Mouse (Mus musculus) hindbrain, embryonic 14.5 days (tissue): ENCODE data around the gene Map7. TPM values are rescaled to one million over a fixed set of nuclear protein-coding genes. Genes with fewer than 3 reads are reported as not detected.

Experiments used
- ATAC-seq: fragments of 200-750 bp; cut with Nextera tagmentation; 2 replicates; pipeline ENCODE4 v1.8.0; 2017; ENCODE audit warnings: moderate number of reproducible peaks, mild to moderate bottlenecking, moderate TSS enrichment, moderate library complexity; ENCODE audit not compliant: low FRiP score
- DNase-seq: peaks from one replicate; pipeline ENCODE4 v3.0.0-alpha.2; 2015; ENCODE audit warnings: low spot score
- H3K27ac ChIP-seq: fragments of 300-500 bp; sonication (generic); 2 replicates; pipeline ENCODE4 v1.5.1; 2014; ENCODE audit warnings: mild to moderate bottlenecking, moderate library complexity
- H3K27me3 ChIP-seq: fragments of 300-500 bp; sonication (generic); 2 replicates; pipeline ENCODE4 v1.6.1; 2014; ENCODE audit warnings: mild to moderate bottlenecking, low read length, mixed read lengths; ENCODE audit not compliant: control insufficient read depth, insufficient read depth
- H3K36me3 ChIP-seq: fragments of 300-500 bp; sonication (generic); replicated peaks from 2 replicates; pipeline ENCODE4 v1.6.1; 2014; ENCODE audit not compliant: control insufficient read depth, insufficient read depth
- H3K4me1 ChIP-seq: fragments of 300-500 bp; sonication (generic); replicated peaks from 2 replicates; pipeline ENCODE4 v1.6.1; 2014; ENCODE audit warnings: antibody characterized with exemption, low read length, mixed read lengths; ENCODE audit not compliant: control insufficient read depth, insufficient read depth
- H3K4me2 ChIP-seq: fragments of 300-500 bp; sonication (generic); replicated peaks from 2 replicates; pipeline ENCODE4 v1.6.1; 2014; ENCODE audit warnings: mild to moderate bottlenecking, moderate library complexity
- H3K4me3 ChIP-seq: fragments of 300-500 bp; sonication (generic); replicated peaks from 2 replicates; pipeline ENCODE4 v1.5.1; 2014; ENCODE audit warnings: mild to moderate bottlenecking, low read length
- H3K9ac ChIP-seq: fragments of 300-500 bp; sonication (generic); 2 replicates; pipeline ENCODE4 v1.6.1; 2014
- H3K9me3 ChIP-seq: fragments of 300-500 bp; sonication (generic); 2 replicates; pipeline ENCODE4 v1.6.1; 2016; ENCODE audit warnings: low read length; ENCODE audit not compliant: control insufficient read depth
- WGBS: fragments of 180-500 bp; shearing (Covaris S2); extraction: QIAGEN DNeasy Blood & Tissue Kit; methylation state at CpG from one replicate; pipeline ENCODE4 v1.1.7; 2014; 5-methylcytosine and 5-hydroxymethylcytosine counted together
- polyA plus RNA-seq: library from polyadenylated mRNA; unstranded; fragments of >200 nt; fragmentation: Nextera tagmentation; extraction: Ambion mirVana; gene quantifications from 2 replicates; pipeline ENCODE4 v1.2.1, GENCODE M21; 2014

Gene Map7
- polyA plus RNA-seq, 1 experiment from 2014 or later = 8.7 TPM

GRCm38 (mm10) chr10:20194847-20195540 lies 46.7 kb downstream of the Map7 start:
- no peaks in the 10 kb centered on the region for H3K27me3 ChIP-seq
- DNase-seq (no peak), ATAC-seq (no peak)
- no peaks in the 10 kb centered on the region for H3K9me3 ChIP-seq
- H3K4me2 ChIP-seq = no peak overlapping the region
- 0 out of 2 replicates have a peak, but pooled peaks cover 4% of the 10 kb centered on the region for H3K4me1 ChIP-seq
- no peak overlapping the region for H3K4me3 ChIP-seq
- WGBS = 36% methylated on average over 13 of the region's 13 CpGs
- no peak overlapping the region for H3K27ac ChIP-seq
- no peaks in the 10 kb centered on the region for H3K36me3 ChIP-seq
- no peak overlapping the region for H3K9ac ChIP-seq

- 0 out of 2 replicates have a peak, but pooled peaks cover 4% of the 10 kb centered on the region for H3K4me1 ChIP-seq
- WGBS = 86% methylated on average over 7 of the region's 7 CpGs
- ATAC-seq = no peak
Measured at GRCm38 (mm10) chr10:20197039-20197438, 48.8 kb downstream of the Map7 start.

GRCm38 (mm10) chr10:20198968-20199737 lies 50.9 kb downstream of the Map7 start:
- H3K9me3 ChIP-seq = no peaks in the 10 kb centered on the region
- H3K27me3 ChIP-seq = no peaks in the 10 kb centered on the region
- no peaks in the 10 kb centered on the region for H3K36me3 ChIP-seq
- DNase-seq (no peak), ATAC-seq (no peak)
- WGBS = 71% methylated on average over 10 of the region's 10 CpGs
- H3K4me1 ChIP-seq = 0 out of 2 replicates have a peak, but pooled peaks cover 4% of the 10 kb centered on the region
- no peak overlapping the region for H3K9ac ChIP-seq
- H3K27ac ChIP-seq = no peak overlapping the region
- no peak overlapping the region for H3K4me2 ChIP-seq
- H3K4me3 ChIP-seq = no peak overlapping the region

More at GRCm38 (mm10) chr10:20197039-20197438, 48.8 kb downstream of the Map7 start:
- Histone ChIP-seq H3K4me3 (no peak overlapping the region), H3K4me2 (no peak overlapping the region), H3K27me3 (no peaks in the 10 kb centered on the region), H3K36me3 (no peaks in the 10 kb centered on the region), H3K9me3 (no peaks in the 10 kb centered on the region), H3K27ac (no peak overlapping the region), H3K9ac (no peak overlapping the region)
- no peak for DNase-seq

DNA sequence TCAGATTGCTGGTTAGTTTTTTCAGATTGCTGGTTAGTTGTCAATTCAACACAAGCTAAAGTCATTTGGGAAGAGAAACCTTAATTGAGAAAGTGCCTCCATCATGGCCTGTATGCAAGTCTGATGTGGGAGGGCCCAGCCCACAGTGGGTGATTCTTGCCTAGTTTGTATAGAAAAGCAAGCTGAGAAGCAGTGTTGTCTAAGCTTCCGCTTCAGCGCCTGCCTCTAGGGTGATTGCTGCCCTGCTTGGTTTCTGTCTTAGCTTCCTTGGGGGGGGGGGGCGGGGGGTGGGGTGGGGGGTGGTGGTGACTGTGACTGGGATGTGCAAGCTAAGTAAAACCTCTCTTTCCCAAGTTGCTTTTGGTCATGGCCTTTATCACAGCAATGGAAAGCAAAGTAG lies 53.0 kb downstream of the Map7 start:
- DNase-seq = no peak
- Histone ChIP-seq H3K9me3 (no peaks in the 10 kb centered on the region), H3K4me2 (no peak overlapping the region), H3K9ac (no peak overlapping the region), H3K27me3 (no peaks in the 10 kb centered on the region), H3K36me3 (no peaks in the 10 kb centered on the region), H3K4me3 (no peak overlapping the region), H3K27ac (no peak overlapping the region), H3K4me1 (peaks cover 3% of the 10 kb centered on the region; the same call in 1 of the 2 replicates)
- 28% methylated on average over 3 of the region's 3 CpGs for WGBS
- ATAC-seq = no peak

DNA sequence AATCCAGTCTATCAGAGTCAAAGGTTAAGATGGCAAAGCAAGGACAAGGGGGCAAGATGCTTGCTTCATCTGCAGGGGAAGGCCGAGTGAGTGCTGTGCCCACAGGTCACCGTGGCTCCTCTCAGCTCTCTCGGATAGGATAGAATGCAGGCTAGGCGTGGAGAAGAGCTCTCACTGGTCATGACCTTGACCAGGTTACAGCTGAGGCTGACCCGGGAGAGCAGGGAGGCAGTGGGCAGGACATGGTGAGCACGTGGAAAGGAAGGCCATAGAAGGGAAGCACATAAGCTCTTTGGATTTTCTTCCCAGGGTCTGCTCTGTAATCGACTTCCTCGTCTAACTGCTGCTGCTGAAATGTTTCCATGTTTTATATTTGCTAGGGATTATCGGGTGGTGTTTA lies 53.9 kb downstream of the Map7 start:
- peaks cover 3% of the 10 kb centered on the region; the same call in 1 of the 2 replicates for H3K4me1 ChIP-seq
- no peak overlapping the region for H3K4me3 ChIP-seq
- H3K27ac ChIP-seq = no peak overlapping the region
- H3K9ac ChIP-seq = no peak overlapping the region
- DNase-seq (no peak), ATAC-seq (no peak)
- WGBS = 73% methylated on average over 9 of the region's 9 CpGs
- H3K27me3 ChIP-seq = no peaks in the 10 kb centered on the region
- no peaks in the 10 kb centered on the region for H3K36me3 ChIP-seq
- no peak overlapping the region for H3K4me2 ChIP-seq
- H3K9me3 ChIP-seq = no peaks in the 10 kb centered on the region

- H3K36me3 ChIP-seq = no peaks in the 10 kb centered on the region
- no peak overlapping the region for H3K27ac ChIP-seq
- DNase-seq (no peak), ATAC-seq (no peak)
- no peaks in the 10 kb centered on the region for H3K9me3 ChIP-seq
- no peaks in the 10 kb centered on the region for H3K27me3 ChIP-seq
- H3K4me1 ChIP-seq = peaks cover 3% of the 10 kb centered on the region; the same call in 1 of the 2 replicates
- H3K9ac ChIP-seq = no peak overlapping the region
- WGBS = 39% methylated on average over 6 of the region's 6 CpGs
- no peak overlapping the region for H3K4me2 ChIP-seq
- H3K4me3 ChIP-seq = no peak overlapping the region
Measured at GRCm38 (mm10) chr10:20202818-20203217, 54.5 kb downstream of the Map7 start.

GRCm38 (mm10) chr10:20203502-20203901 lies 55.2 kb downstream of the Map7 start:
- H3K27me3 ChIP-seq = no peaks in the 10 kb centered on the region
- ATAC-seq = no peak
- H3K4me1 ChIP-seq = peaks cover 3% of the 10 kb centered on the region; the same call in 1 of the 2 replicates
- H3K9me3 ChIP-seq = no peaks in the 10 kb centered on the region
- H3K9ac ChIP-seq = no peak overlapping the region
- no peaks in the 10 kb centered on the region for H3K36me3 ChIP-seq
- H3K27ac ChIP-seq = no peak overlapping the region
- DNase-seq = no peak
- no peak overlapping the region for H3K4me3 ChIP-seq
- 91% methylated on average over 6 of the region's 6 CpGs for WGBS
- no peak overlapping the region for H3K4me2 ChIP-seq

DNA sequence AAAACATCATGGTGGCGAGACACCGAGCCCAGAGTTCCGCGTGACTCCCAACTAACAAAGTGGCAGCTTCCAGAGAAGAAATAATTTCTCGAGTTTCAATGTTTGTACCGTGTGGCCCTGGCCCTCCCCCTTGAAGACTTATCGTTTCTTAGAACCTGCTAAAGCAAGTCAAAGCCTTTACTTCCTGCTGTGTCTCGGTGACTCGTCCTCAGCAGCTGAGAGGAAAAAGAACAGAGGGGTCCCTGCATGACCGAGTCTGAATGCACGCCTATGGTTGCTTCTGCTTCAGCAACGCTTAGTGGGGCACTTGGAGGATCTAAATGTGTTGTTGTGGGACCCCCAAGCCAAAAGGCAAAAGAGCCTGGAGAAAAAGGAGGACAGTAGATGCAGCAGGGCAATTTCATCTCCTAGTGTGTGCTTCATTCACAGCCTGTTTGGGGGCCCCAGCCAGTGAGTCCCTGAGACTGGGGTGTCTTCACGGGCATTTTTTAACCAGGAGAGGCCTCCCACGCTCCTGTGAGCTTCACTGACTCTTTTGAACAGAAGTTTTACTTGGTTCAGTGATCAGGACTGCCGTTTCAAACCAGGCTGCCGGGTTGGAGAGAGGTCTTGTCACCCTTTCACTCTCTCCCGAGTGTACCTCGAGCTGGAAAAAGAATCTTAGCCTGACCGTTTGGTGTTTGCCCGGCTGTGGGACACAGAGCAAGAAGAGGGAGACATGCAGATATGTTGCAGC lies 56.6 kb downstream of the Map7 start:
- H3K4me3 ChIP-seq = no peak overlapping the region
- H3K9ac ChIP-seq = no peak overlapping the region
- ATAC-seq (no peak), DNase-seq (no peak)
- H3K27ac ChIP-seq = no peak overlapping the region
- H3K4me2 ChIP-seq = no peak overlapping the region; the same call in 1 of the 2 replicates
- no peaks in the 10 kb centered on the region for H3K36me3 ChIP-seq
- H3K27me3 ChIP-seq = no peaks in the 10 kb centered on the region
- peaks cover 3% of the 10 kb centered on the region; the same call in 1 of the 2 replicates for H3K4me1 ChIP-seq
- WGBS = 19% methylated on average over 20 of the region's 20 CpGs
- H3K9me3 ChIP-seq = no peaks in the 10 kb centered on the region

DNA sequence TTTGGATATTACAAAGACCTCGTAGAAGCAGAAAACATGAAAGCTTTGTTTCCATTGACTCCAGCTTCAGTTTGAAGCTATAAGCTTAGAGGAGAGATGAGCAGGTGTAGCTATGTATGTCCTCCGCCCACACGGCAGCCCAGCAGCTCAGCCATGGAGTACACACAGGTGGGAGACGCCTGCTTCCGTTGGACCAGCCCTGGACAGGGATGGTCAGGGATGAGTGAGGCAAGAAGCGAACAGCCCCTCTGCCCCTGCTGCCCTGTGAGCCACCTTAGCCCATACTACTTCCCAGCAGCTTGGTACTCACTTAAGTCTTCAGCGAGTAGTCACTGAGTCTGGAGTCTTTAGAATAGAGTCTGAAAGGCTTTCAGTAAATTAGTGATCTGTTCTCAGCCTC lies 58.7 kb downstream of the Map7 start:
- Histone ChIP-seq H3K4me1 (peaks cover 3% of the 10 kb centered on the region; the same call in 1 of the 2 replicates), H3K4me2 (no peak overlapping the region), H3K27ac (no peak overlapping the region), H3K4me3 (no peak overlapping the region), H3K27me3 (no peaks in the 10 kb centered on the region), H3K9me3 (no peaks in the 10 kb centered on the region), H3K36me3 (no peaks in the 10 kb centered on the region), H3K9ac (no peak overlapping the region)
- DNase-seq (no peak), ATAC-seq (no peak)
- WGBS = 74% methylated on average over 7 of the region's 7 CpGs
